Mouse (Mus musculus): ENCODE measurements around the gene Pramef20. TPM values are rescaled to one million over a fixed set of nuclear protein-coding genes. Genes with fewer than 3 reads are reported as not detected.
"Not testable (repeated sequence)": the region's sequence is repeated elsewhere in the genome, so short reads cannot be mapped to it uniquely, and the experiment has no call there.

The Pramef20 gene
- polyA plus RNA-seq, 1 experiment from 2014 or later, result not detected

DNA sequence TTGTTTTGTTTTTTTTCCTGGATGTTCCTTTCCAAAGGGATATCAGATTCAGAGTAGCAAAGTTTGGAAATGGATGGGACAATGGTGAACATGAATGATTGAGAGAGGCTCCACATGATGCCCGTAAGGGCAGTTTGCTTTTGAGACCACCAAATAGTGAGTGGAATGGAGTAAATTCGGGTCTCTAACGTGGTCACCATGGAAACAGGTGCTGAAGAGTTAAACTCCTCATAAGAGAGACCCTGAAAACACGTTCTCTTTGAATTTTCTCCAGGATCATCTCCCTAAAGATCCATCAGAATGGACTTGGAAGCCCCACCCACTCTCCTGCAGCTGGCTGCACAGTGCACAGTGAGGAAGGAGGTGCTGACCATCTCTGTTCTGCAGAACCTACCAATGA, 47.8 kb downstream of the Pramef20 start, which contains the start of gene Gm13128:
Gene Gm13128, plus strand, starts transcription at position 301 of the 400 bp plus-strand sequence.
- H3K4me2 ChIP-seq (ENCODE audit: low read length); H3K9ac ChIP-seq (replicated peaks; ENCODE audit: low read depth, low read length); H3K4me3 ChIP-seq (replicated peaks; ENCODE audit: low read length); H3K27ac ChIP-seq (ENCODE audit: low read length); H3K9me3 ChIP-seq (ENCODE audit: control insufficient read depth, low read length); ATAC-seq; H3K4me1 ChIP-seq (replicated peaks; ENCODE audit: control insufficient read depth, insufficient read depth, low read length); H3K36me3 ChIP-seq (ENCODE audit: control insufficient read depth, insufficient read depth); H3K27me3 ChIP-seq (replicated peaks; ENCODE audit: control insufficient read depth, insufficient read depth, low read length): not testable (repeated sequence)
- 57% methylated on average over 4 of the region's 4 CpGs for WGBS

Other genes starting within 250 kb of the Pramef20 start
- not detected in 2 replicates for gene Oog3, start 215.3 kb downstream of the Pramef20 start, polyA plus RNA-seq (2015; fragmentation: Nextera tagmentation; extraction: Ambion mirVana)
- gene Oog2, start 187.2 kb downstream of the Pramef20 start, polyA plus RNA-seq (2015; fragmentation: Nextera tagmentation; extraction: Ambion mirVana), result not detected in 2 replicates
- gene C87977, start 164.6 kb downstream of the Pramef20 start, polyA plus RNA-seq (2015; fragmentation: Nextera tagmentation; extraction: Ambion mirVana), result not detected in 2 replicates
- not detected in 2 replicates for gene Pramel5, start 97.4 kb downstream of the Pramef20 start, polyA plus RNA-seq (2015; fragmentation: Nextera tagmentation; extraction: Ambion mirVana)
- not detected in 2 replicates for gene Gm13128, start 47.7 kb downstream of the Pramef20 start, polyA plus RNA-seq (2015; fragmentation: Nextera tagmentation; extraction: Ambion mirVana)
- not detected in 2 replicates for gene Gm13119, start 20.0 kb downstream of the Pramef20 start, polyA plus RNA-seq (2015; fragmentation: Nextera tagmentation; extraction: Ambion mirVana)
- not detected in 2 replicates for gene Pramef12, start 30.5 kb upstream of the Pramef20 start, polyA plus RNA-seq (2015; fragmentation: Nextera tagmentation; extraction: Ambion mirVana)
- gene 1700012P22Rik, start 60.8 kb upstream of the Pramef20 start, polyA plus RNA-seq (2015; fragmentation: Nextera tagmentation; extraction: Ambion mirVana), result not detected in 2 replicates
- not detected in 2 replicates for gene Gm9944, start 75.4 kb upstream of the Pramef20 start, polyA plus RNA-seq (2015; fragmentation: Nextera tagmentation; extraction: Ambion mirVana)
- not detected in 2 replicates for gene Aadacl3, start 85.8 kb upstream of the Pramef20 start, polyA plus RNA-seq (2015; fragmentation: Nextera tagmentation; extraction: Ambion mirVana)
- not detected in 2 replicates for gene 9430007A20Rik, start 141.9 kb upstream of the Pramef20 start, polyA plus RNA-seq (2015; fragmentation: Nextera tagmentation; extraction: Ambion mirVana)
- gene Gm13124, start 187.2 kb upstream of the Pramef20 start, polyA plus RNA-seq (2015; fragmentation: Nextera tagmentation; extraction: Ambion mirVana), result not detected in 2 replicates
- gene Aadacl4, start 235.8 kb upstream of the Pramef20 start, polyA plus RNA-seq (2015; fragmentation: Nextera tagmentation; extraction: Ambion mirVana), result not detected in 2 replicates